Mouse (Mus musculus) forebrain, embryonic 12.5 days (tissue): ENCODE results near the gene Amotl2. TPM values are rescaled to one million over a fixed set of nuclear protein-coding genes. Genes with fewer than 3 reads are reported as not detected.
A peak's percentile ranks its signal among the peaks of the same experiment; 100 is the strongest.

Experiments
- ATAC-seq: fragments of 200-750 bp; cut with Nextera tagmentation; 2 replicates; pipeline ENCODE4 v1.8.0; 2017; ENCODE audit warnings: moderate TSS enrichment; ENCODE audit not compliant: low FRiP score
- H3K27ac ChIP-seq: fragments of 300-500 bp; sonication (generic); 2 replicates; pipeline ENCODE4 v1.5.1; 2016; ENCODE audit warnings: mild to moderate bottlenecking
- H3K27me3 ChIP-seq: fragments of 300-500 bp; sonication (generic); 2 replicates; pipeline ENCODE4 v1.6.1; 2016; ENCODE audit warnings: mild to moderate bottlenecking
- H3K36me3 ChIP-seq: fragments of 300-500 bp; sonication (generic); replicated peaks from 2 replicates; pipeline ENCODE4 v1.6.1; 2016; ENCODE audit warnings: mild to moderate bottlenecking
- H3K4me1 ChIP-seq: fragments of 300-500 bp; sonication (generic); 2 replicates; pipeline ENCODE4 v1.6.1; 2016
- H3K4me2 ChIP-seq: fragments of 300-500 bp; sonication (generic); 2 replicates; pipeline ENCODE4 v1.6.1; 2016; ENCODE audit warnings: mild to moderate bottlenecking, moderate library complexity
- H3K4me3 ChIP-seq: fragments of 300-500 bp; sonication (generic); replicated peaks from 2 replicates; pipeline ENCODE4 v1.5.1; 2016; ENCODE audit warnings: mild to moderate bottlenecking
- H3K9ac ChIP-seq: fragments of 300-500 bp; sonication (generic); 2 replicates; pipeline ENCODE4 v1.6.1; 2016; ENCODE audit warnings: mild to moderate bottlenecking
- H3K9me3 ChIP-seq: fragments of 300-500 bp; sonication (generic); 2 replicates; pipeline ENCODE4 v1.6.1; 2016
- WGBS: fragments of 180-500 bp; shearing (Covaris S2); methylation state at CpG from one replicate; pipeline ENCODE4 v1.1.7; 2016; 5-methylcytosine and 5-hydroxymethylcytosine counted together
- polyA plus RNA-seq: library from polyadenylated mRNA; unstranded; fragments of >200 nt; fragmentation: Nextera tagmentation; extraction: Ambion mirVana; gene quantifications from 2 replicates; pipeline ENCODE4 v1.2.1, GENCODE M21; 2016

The Amotl2 gene
- polyA plus RNA-seq, 1 experiment from 2014 or later: 82.4 TPM

DNA sequence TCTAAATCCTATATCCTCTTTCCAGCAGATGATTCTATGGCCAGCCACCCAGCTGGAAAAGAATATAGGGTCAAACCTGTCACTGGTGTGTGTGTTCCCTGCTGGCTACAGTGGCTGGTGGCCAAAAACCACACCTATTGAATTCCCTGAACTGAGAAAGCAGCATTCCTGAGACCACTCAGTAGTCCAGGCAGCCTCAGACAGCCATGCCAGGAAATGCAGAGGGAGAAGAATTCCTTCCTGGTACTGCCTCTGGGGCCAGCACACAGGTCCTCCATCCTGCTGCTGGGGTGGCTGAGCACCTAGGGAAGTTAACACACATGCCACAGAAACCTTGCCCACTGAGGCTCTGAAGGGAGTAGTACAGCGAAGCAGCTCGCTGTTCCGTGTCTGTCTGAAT lies 50.3 kb downstream of the Amotl2 start:
- Histone ChIP-seq H3K9ac (no peak overlapping the region), H3K27me3 (no peaks in the 10 kb centered on the region), H3K4me1 (0 out of 2 replicates have a peak, but pooled peaks cover 2% of the 10 kb centered on the region), H3K9me3 (no peaks in the 10 kb centered on the region), H3K27ac (no peak overlapping the region), H3K4me2 (no peak overlapping the region), H3K4me3 (no peak overlapping the region), H3K36me3 (no peaks in the 10 kb centered on the region)
- ATAC-seq: no peak
- 84% methylated on average over 3 of the region's 3 CpGs for WGBS

DNA sequence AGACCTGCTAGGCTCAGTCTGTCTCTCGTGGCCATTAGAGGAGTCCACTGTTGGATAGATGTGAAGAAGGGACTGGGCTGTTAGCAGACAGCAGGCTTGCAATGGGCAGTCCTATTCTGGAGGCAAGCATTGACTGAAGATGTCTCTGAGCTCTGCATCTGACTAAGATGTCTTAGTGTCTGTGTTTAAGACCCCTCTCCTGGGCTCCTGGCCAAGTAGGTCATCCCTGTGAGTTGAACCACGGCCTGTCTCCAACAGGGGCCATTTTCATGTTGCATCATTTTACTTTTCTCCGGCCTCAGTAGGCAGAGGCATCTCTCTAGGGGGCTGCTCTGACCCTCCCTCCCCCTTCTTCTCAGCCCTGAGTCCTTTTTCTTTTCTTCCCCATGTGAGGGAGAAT lies 52.8 kb downstream of the Amotl2 start:
- Histone ChIP-seq H3K9ac (no peak overlapping the region), H3K36me3 (no peaks in the 10 kb centered on the region), H3K9me3 (no peaks in the 10 kb centered on the region), H3K4me1 (0 out of 2 replicates have a peak, but pooled peaks cover 2% of the 10 kb centered on the region), H3K4me2 (no peak overlapping the region), H3K4me3 (no peak overlapping the region), H3K27ac (no peak overlapping the region), H3K27me3 (no peaks in the 10 kb centered on the region)
- WGBS: 77% methylated on average over 3 of the region's 3 CpGs
- no peak for ATAC-seq

DNA sequence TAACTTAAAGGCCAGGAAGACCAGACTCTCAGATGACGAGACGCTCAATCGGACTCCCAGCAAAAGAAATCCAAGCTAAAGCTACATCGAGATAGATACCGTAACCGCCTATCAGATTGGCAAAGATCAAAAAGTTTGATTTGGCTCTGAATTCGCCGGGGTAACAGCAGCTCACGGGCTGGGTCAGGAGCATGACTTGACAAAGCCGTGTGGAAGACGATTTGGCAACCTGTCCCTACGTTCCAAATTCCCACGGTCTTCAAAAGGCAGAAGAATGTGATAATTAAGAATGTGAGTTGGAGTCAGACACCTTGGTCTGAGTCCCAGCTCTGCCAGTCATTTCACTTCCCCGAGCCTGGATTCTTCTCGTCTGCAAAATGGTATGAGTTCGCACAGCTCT lies 53.7 kb downstream of the Amotl2 start:
- no peak for ATAC-seq
- Histone ChIP-seq H3K4me2 (no peak overlapping the region), H3K4me3 (no peak overlapping the region), H3K36me3 (no peaks in the 10 kb centered on the region), H3K4me1 (0 out of 2 replicates have a peak, but pooled peaks cover 2% of the 10 kb centered on the region), H3K27ac (no peak overlapping the region), H3K9me3 (no peaks in the 10 kb centered on the region), H3K9ac (no peak overlapping the region), H3K27me3 (no peaks in the 10 kb centered on the region)
- 80% methylated on average over 16 of the region's 16 CpGs for WGBS

DNA sequence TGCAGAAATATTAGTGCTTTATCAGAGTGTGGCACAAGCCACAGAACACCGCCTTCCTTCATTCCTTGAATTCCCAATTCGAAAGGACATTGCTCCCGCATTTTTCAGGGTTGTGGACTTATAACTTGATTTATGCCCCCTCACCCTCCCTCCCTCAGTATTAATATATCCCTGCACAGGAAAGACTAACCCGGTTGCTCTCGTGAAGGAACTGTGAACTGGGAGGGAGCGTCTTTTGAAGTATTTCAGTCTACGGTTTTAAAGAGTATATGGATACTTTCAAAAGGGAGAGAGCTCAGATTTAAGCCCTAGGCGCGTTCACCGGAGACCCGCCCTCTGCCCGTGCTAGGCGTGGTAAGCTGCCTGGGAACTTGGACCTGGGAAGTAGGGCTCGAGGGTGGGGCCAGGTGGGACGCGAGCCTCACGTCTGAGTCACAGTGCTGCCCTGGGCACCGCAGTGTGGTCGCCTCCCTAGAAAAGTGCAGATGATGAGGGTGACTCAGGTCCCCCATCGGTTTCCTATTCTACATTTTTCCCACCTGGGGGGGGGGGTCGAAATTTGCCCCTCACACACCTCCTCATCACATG lies 54.9 kb downstream of the Amotl2 start:
- H3K4me2 ChIP-seq: no peak overlapping the region
- no peak overlapping the region for H3K27ac ChIP-seq
- no peaks in the 10 kb centered on the region for H3K27me3 ChIP-seq
- no peak for ATAC-seq
- H3K9me3 ChIP-seq: no peaks in the 10 kb centered on the region
- H3K4me3 ChIP-seq: no peak overlapping the region
- H3K36me3 ChIP-seq: no peaks in the 10 kb centered on the region
- 47% methylated on average over 21 of the region's 21 CpGs for WGBS
- H3K4me1 ChIP-seq: 0 out of 2 replicates have a peak, but pooled peaks cover 2% of the 10 kb centered on the region
- H3K9ac ChIP-seq: no peak overlapping the region

DNA sequence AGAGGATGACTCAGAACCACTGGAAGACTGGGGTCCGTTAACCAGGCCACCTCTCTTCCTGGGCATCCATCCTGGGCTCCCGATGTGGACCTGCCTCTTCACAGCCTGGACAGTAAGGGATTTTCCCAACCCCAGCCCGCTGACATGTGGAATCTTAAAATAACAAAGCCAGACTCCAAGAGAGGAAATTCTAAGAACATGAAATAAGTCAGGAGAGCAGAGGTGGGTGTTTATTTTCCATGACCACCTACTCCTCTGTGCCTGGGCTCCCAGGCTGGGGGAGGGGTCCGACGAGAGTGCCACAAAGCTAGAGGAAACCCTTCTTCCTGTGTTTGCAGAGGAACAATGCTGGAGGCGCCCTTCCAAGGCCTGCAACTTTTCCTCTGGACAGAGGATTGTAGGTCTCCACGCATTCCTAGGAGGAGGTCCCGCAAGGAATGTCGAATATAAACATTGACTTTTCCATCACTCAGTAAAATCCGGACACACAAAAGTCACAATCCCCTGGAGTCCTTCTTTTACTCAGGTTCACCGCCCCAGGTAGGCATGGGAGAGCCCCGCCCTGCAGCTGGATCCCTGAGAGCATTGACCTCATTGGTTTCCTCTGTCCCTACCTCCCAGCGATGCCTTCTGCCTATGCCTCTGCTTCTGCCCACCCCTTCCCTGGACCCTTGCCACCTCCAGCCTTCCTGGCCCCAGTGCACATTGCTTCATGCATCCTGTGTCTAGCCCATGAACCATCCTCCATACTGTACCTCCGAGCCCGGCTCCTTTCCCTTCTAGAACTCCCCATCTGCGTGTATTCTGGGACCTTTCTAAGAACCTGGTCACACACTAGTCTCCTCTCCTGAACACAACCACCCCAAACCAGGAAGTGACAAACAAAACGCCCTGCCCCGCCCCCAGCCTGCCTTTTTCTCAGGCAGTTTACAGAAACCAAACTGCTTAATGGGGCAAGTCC lies 61.4 kb downstream of the Amotl2 start:
- Histone ChIP-seq H3K4me3 (no peak overlapping the region), H3K36me3 (no peaks in the 10 kb centered on the region), H3K27ac (0 out of 2 replicates have a peak overlapping the region, but pooled peaks have one; percentile 32), H3K9me3 (no peaks in the 10 kb centered on the region), H3K27me3 (no peaks in the 10 kb centered on the region), H3K4me2 (no peak overlapping the region), H3K9ac (no peak overlapping the region), H3K4me1 (peaks cover 9% of the 10 kb centered on the region; the same call in 1 of the 2 replicates)
- no peak for ATAC-seq
- 70% methylated on average over 18 of the region's 18 CpGs for WGBS

DNA sequence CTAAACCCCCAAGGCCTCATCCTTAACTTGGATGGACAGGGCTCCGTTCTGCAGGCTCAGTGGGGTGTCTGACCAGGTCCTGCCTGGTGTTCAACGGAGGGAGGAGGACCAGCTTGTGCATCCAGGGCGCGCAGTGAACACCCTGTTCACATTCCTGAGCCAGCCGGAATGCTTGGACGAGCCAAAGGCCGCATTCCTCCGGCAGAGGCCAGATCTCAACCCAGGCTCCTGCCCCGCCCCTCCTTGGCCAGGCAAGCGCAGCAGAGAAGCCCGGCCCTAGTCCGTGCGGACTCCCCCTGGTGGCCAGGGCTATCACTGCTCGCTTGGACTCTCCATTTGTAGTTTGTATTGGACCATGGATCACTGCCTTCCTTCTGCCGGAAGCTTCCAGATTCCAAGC lies 63.0 kb downstream of the Amotl2 start:
- no peak overlapping the region; the same call in 1 of the 2 replicates for H3K27ac ChIP-seq
- no peak overlapping the region; the same call in 1 of the 2 replicates for H3K4me2 ChIP-seq
- peaks cover 22% of the 10 kb centered on the region for H3K4me1 ChIP-seq
- H3K4me3 ChIP-seq: no peak overlapping the region
- ATAC-seq: no peak
- 4% methylated on average over 15 of the region's 15 CpGs for WGBS
- H3K27me3 ChIP-seq: no peaks in the 10 kb centered on the region
- H3K9ac ChIP-seq: no peak overlapping the region
- no peaks in the 10 kb centered on the region for H3K36me3 ChIP-seq
- no peaks in the 10 kb centered on the region for H3K9me3 ChIP-seq

Other genes with a start within 250 kb of the Amotl2 start
- 0.08 and 0.17 TPM in 2 replicates for gene Ky, start 210.9 kb upstream of the Amotl2 start, polyA plus RNA-seq
- 183 and 199 TPM in 2 replicates for gene Anapc13, start 90.4 kb upstream of the Amotl2 start, polyA plus RNA-seq
- 61.7 and 66.1 TPM in 2 replicates for gene Cep63, start 90.1 kb upstream of the Amotl2 start, polyA plus RNA-seq
- gene Ryk, start 118.2 kb downstream of the Amotl2 start, polyA plus RNA-seq: 16.4 and 18.6 TPM in 2 replicates